Mouse (Mus musculus): Measurements from ENCODE around the gene Vipas39. TPM values are rescaled to one million over a fixed set of nuclear protein-coding genes. Genes with fewer than 3 reads are reported as not detected.
A peak's percentile ranks its signal among the peaks of the same experiment; 100 is the strongest.
"Not testable (repeated sequence)": the region's sequence is repeated elsewhere in the genome, so short reads cannot be mapped to it uniquely, and the experiment has no call there.

Vipas39 gene
- polyA plus RNA-seq, 1 experiment from 2014 or later: 58.2 TPM

GRCm38 (mm10) chr12:87283706-87284105, 17.6 kb upstream of the Vipas39 start:
- Histone ChIP-seq H3K36me3 (no peaks in the 10 kb centered on the region), H3K4me2 (no peak overlapping the region), H3K9ac (no peak overlapping the region), H3K9me3 (no peaks in the 10 kb centered on the region), H3K4me3 (no peak overlapping the region), H3K27ac (replicated peaks) (no peak overlapping the region), H3K4me1 (replicated peaks) (no peaks in the 10 kb centered on the region), H3K27me3 (no peaks in the 10 kb centered on the region)
- no peak for ATAC-seq (ENCODE audit: low read depth)
- WGBS: 68% methylated on average over 7 of the region's 7 CpGs

- no peak overlapping the region for H3K27ac ChIP-seq (replicated peaks)
- no peak overlapping the region for H3K4me3 ChIP-seq
- H3K4me2 ChIP-seq: no peak overlapping the region
- H3K9ac ChIP-seq: no peak overlapping the region
- H3K4me1 ChIP-seq (replicated peaks): no peaks in the 10 kb centered on the region
- WGBS: 94% methylated on average over 4 of the region's 4 CpGs
- H3K9me3 ChIP-seq: no peaks in the 10 kb centered on the region
- no peak for ATAC-seq (ENCODE audit: low read depth)
- H3K27me3 ChIP-seq: no peaks in the 10 kb centered on the region
- no peaks in the 10 kb centered on the region for H3K36me3 ChIP-seq
These were observed 16.7 kb upstream of the Vipas39 start for GRCm38 (mm10) chr12:87282743-87283142.

GRCm38 (mm10) chr12:87281766-87282165, 15.7 kb upstream of the Vipas39 start:
- Histone ChIP-seq H3K27ac (replicated peaks) (no peak overlapping the region), H3K9me3 (no peaks in the 10 kb centered on the region), H3K36me3 (0 out of 2 replicates have a peak, but pooled peaks cover 2% of the 10 kb centered on the region), H3K4me3 (no peak overlapping the region), H3K4me2 (no peak overlapping the region), H3K9ac (no peak overlapping the region), H3K27me3 (no peaks in the 10 kb centered on the region), H3K4me1 (replicated peaks) (no peaks in the 10 kb centered on the region)
- WGBS: 81% methylated on average over 1 of the region's 1 CpGs
- ATAC-seq (ENCODE audit: low read depth): no peak

- H3K9me3 ChIP-seq: no peaks in the 10 kb centered on the region
- H3K27me3 ChIP-seq: no peaks in the 10 kb centered on the region
- no peak overlapping the region for H3K27ac ChIP-seq (replicated peaks)
- peaks cover 21% of the 10 kb centered on the region for H3K36me3 ChIP-seq
- H3K4me1 ChIP-seq (replicated peaks): no peaks in the 10 kb centered on the region
- H3K9ac ChIP-seq: no peak overlapping the region
- no peak overlapping the region for H3K4me2 ChIP-seq
- WGBS: 50% methylated on average over 14 of the region's 14 CpGs
- H3K4me3 ChIP-seq: no peak overlapping the region
- ATAC-seq (ENCODE audit: low read depth): no peak
These were observed 13.8 kb upstream of the Vipas39 start for GRCm38 (mm10) chr12:87279879-87280278.

GRCm38 (mm10) chr12:87279350-87279749, 13.3 kb upstream of the Vipas39 start:
- Histone ChIP-seq H3K36me3 (peaks cover 26% of the 10 kb centered on the region), H3K9me3 (no peaks in the 10 kb centered on the region), H3K27ac (replicated peaks) (no peak overlapping the region), H3K4me2 (no peak overlapping the region), H3K27me3 (no peaks in the 10 kb centered on the region), H3K9ac (no peak overlapping the region), H3K4me3 (no peak overlapping the region), H3K4me1 (replicated peaks) (no peaks in the 10 kb centered on the region)
- WGBS: 58% methylated on average over 3 of the region's 3 CpGs
- ATAC-seq (ENCODE audit: low read depth): no peak

- WGBS: 24% methylated on average over 6 of the region's 6 CpGs
- Histone ChIP-seq H3K36me3 (peaks cover 38% of the 10 kb centered on the region), H3K9me3 (no peaks in the 10 kb centered on the region), H3K4me2 (no peak overlapping the region), H3K9ac (no peak overlapping the region), H3K27me3 (no peaks in the 10 kb centered on the region), H3K27ac (replicated peaks) (no peak overlapping the region), H3K4me3 (no peak overlapping the region), H3K4me1 (replicated peaks) (no peaks in the 10 kb centered on the region)
- ATAC-seq (ENCODE audit: low read depth): no peak
These were observed 12.2 kb upstream of the Vipas39 start for GRCm38 (mm10) chr12:87278118-87278730.

GRCm38 (mm10) chr12:87277251-87277650, 11.2 kb upstream of the Vipas39 start:
- H3K9ac ChIP-seq; H3K4me3 ChIP-seq; ATAC-seq (ENCODE audit: low read depth); H3K27me3 ChIP-seq; H3K4me2 ChIP-seq; H3K4me1 ChIP-seq (replicated peaks); H3K27ac ChIP-seq (replicated peaks); H3K9me3 ChIP-seq: not testable (repeated sequence)
- peaks cover 47% of the 10 kb centered on the region for H3K36me3 ChIP-seq
- WGBS: 96% methylated on average over 4 of the region's 4 CpGs

GRCm38 (mm10) chr12:87274853-87275831, 9.1 kb upstream of the Vipas39 start:
- no peaks in the 10 kb centered on the region for H3K4me1 ChIP-seq (replicated peaks)
- ATAC-seq (ENCODE audit: low read depth): no peak
- H3K9ac ChIP-seq: no peak overlapping the region
- no peaks in the 10 kb centered on the region for H3K9me3 ChIP-seq
- H3K4me2 ChIP-seq: no peak overlapping the region
- H3K36me3 ChIP-seq: peaks cover 69% of the 10 kb centered on the region
- H3K27ac ChIP-seq (replicated peaks): no peak overlapping the region
- WGBS: 92% methylated on average over 9 of the region's 9 CpGs
- no peaks in the 10 kb centered on the region for H3K27me3 ChIP-seq
- H3K4me3 ChIP-seq: no peak overlapping the region

GRCm38 (mm10) chr12:87267682-87268081, 1.6 kb upstream of the Vipas39 start:
- Histone ChIP-seq H3K27ac (replicated peaks) (no peak overlapping the region), H3K9me3 (no peaks in the 10 kb centered on the region), H3K4me2 (peak overlapping the region; percentile 97), H3K4me3 (peak overlapping the region; percentile 73), H3K27me3 (no peaks in the 10 kb centered on the region), H3K4me1 (replicated peaks) (peaks cover 31% of the 10 kb centered on the region), H3K9ac (peak overlapping the region; percentile 88), H3K36me3 (peaks cover 45% of the 10 kb centered on the region)
- ATAC-seq (ENCODE audit: low read depth): no peak
- WGBS: 35% methylated on average over 4 of the region's 4 CpGs

GRCm38 (mm10) chr12:87266827-87267603, 959 bp upstream of the Vipas39 start:
- ATAC-seq (ENCODE audit: low read depth): peak; percentile 70
- H3K27me3 ChIP-seq: no peaks in the 10 kb centered on the region
- H3K27ac ChIP-seq (replicated peaks): peak overlapping the region; percentile 90
- H3K4me3 ChIP-seq: peak overlapping the region; percentile 73
- no peaks in the 10 kb centered on the region for H3K9me3 ChIP-seq
- WGBS: under 1% methylated on average over 31 of the region's 31 CpGs
- peak overlapping the region; percentile 97 for H3K4me2 ChIP-seq
- peaks cover 31% of the 10 kb centered on the region for H3K4me1 ChIP-seq (replicated peaks)
- peak overlapping the region; percentile 88 for H3K9ac ChIP-seq
- peaks cover 44% of the 10 kb centered on the region for H3K36me3 ChIP-seq

GRCm38 (mm10) chr12:87265444-87265843, 612 bp downstream of the Vipas39 start:
- Histone ChIP-seq H3K27ac (replicated peaks) (peak overlapping the region; percentile 87), H3K4me2 (peak overlapping the region; percentile 72), H3K4me1 (replicated peaks) (peaks cover 31% of the 10 kb centered on the region), H3K9me3 (no peaks in the 10 kb centered on the region), H3K36me3 (peaks cover 43% of the 10 kb centered on the region), H3K4me3 (peak overlapping the region; percentile 73), H3K27me3 (no peaks in the 10 kb centered on the region), H3K9ac (peak overlapping the region; percentile 86)
- 28% methylated on average over 11 of the region's 11 CpGs for WGBS
- no peak for ATAC-seq (ENCODE audit: low read depth)

GRCm38 (mm10) chr12:87260562-87260961, 5.5 kb downstream of the Vipas39 start:
- Histone ChIP-seq H3K36me3 (peaks cover 74% of the 10 kb centered on the region), H3K27ac (replicated peaks) (no peak overlapping the region), H3K4me1 (replicated peaks) (peaks cover 14% of the 10 kb centered on the region; the same call in 1 of the 2 replicates), H3K4me3 (no peak overlapping the region), H3K4me2 (no peak overlapping the region), H3K9ac (no peak overlapping the region), H3K27me3 (no peaks in the 10 kb centered on the region), H3K9me3 (no peaks in the 10 kb centered on the region)
- 96% methylated on average over 8 of the region's 8 CpGs for WGBS
- no peak for ATAC-seq (ENCODE audit: low read depth)
